Mouse (Mus musculus) lung, adult 10 weeks (tissue): ENCODE measurements around the gene Serac1. TPM values are rescaled to one million over a fixed set of nuclear protein-coding genes. Genes with fewer than 3 reads are reported as not detected.

Experiments used
- polyA plus RNA-seq: library from polyadenylated mRNA; stranded (reverse); fragments of 350-450 nt; fragmentation: Illumina TruSeq; extraction: RNeasy Lipid Tissue Mini Kit (QIAGEN cat#74804); gene quantifications from one replicate; pipeline ENCODE4 v1.2.3, GENCODE M21; 2014; ENCODE audit warnings: low read depth, low replicate concordance; ENCODE audit not compliant: insufficient read depth

The Serac1 gene
- 0.92 TPM for polyA plus RNA-seq

GRCm38 (mm10) chr17:6079287-6080122, at the start of gene Serac1, which contains the start of gene Gtf2h5:
Gene Serac1, minus strand, starts transcription at chr17:6079741.
Gene Gtf2h5, plus strand, starts transcription at chr17:6079786.

GRCm38 (mm10) chr17:6106361-6107014, 26.9 kb upstream of the Serac1 start, which contains the start of gene Tulp4:
Gene Tulp4, plus strand, starts transcription at chr17:6106437.

Other genes starting within 250 kb of the Serac1 start
- 26.9 TPM for gene Snx9, start 238.4 kb downstream of the Serac1 start, polyA plus RNA-seq
- 3.7 TPM for gene Synj2, start 138.5 kb downstream of the Serac1 start, polyA plus RNA-seq
- gene Gtf2h5, start within 50 bp of the Serac1 start, polyA plus RNA-seq = 84.4 TPM
- gene Tulp4, start 26.7 kb upstream of the Serac1 start, polyA plus RNA-seq = 16.3 TPM
- gene Tmem181a, start 177.1 kb upstream of the Serac1 start, polyA plus RNA-seq = 7.3 TPM
- gene Dynlt1a, start 237.8 kb upstream of the Serac1 start, polyA plus RNA-seq = 3.0 TPM